Mouse (Mus musculus) testis, adult 2 months (tissue): ENCODE results near the gene Lrrc18. TPM values are rescaled to one million over a fixed set of nuclear protein-coding genes. Genes with fewer than 3 reads are reported as not detected.

Experiments
- H3K27ac ChIP-seq: fragments of 200-500 bp; 2 replicates; pipeline ENCODE4 v1.5.1; 2012; ENCODE audit warnings: low read depth, low read length; ENCODE audit not compliant: control insufficient read depth, insufficient read depth
- H3K27me3 ChIP-seq: fragments of 200-500 bp; 2 replicates; pipeline ENCODE4 v1.6.1; 2012; ENCODE audit warnings: mild to moderate bottlenecking, low read length, moderate library complexity; ENCODE audit not compliant: control insufficient read depth, insufficient read depth
- H3K36me3 ChIP-seq: fragments of 200-500 bp; 2 replicates; pipeline ENCODE4 v1.6.1; 2012; ENCODE audit warnings: mild to moderate bottlenecking, low read length; ENCODE audit not compliant: control insufficient read depth, insufficient read depth
- H3K4me1 ChIP-seq: fragments of 200-500 bp; 2 replicates; pipeline ENCODE4 v1.6.1; 2012; ENCODE audit warnings: low read length; ENCODE audit not compliant: control insufficient read depth, insufficient read depth
- H3K4me3 ChIP-seq: fragments of 200-500 bp; 2 replicates; pipeline ENCODE4 v1.5.1; 2012; ENCODE audit warnings: low read depth, mild to moderate bottlenecking, low read length, moderate library complexity, mixed read lengths; ENCODE audit not compliant: control insufficient read depth
- CTCF ChIP-seq: fragments of 200-500 bp; IDR thresholded peaks from 2 replicates; pipeline ENCODE4 v1.5.1; 2012; ENCODE audit warnings: low read depth, mild to moderate bottlenecking, inconsistent platforms, low read length, moderate library complexity; ENCODE audit not compliant: control insufficient read depth, insufficient read depth, insufficient replicate concordance
- POLR2A ChIP-seq: fragments of 200-500 bp; IDR thresholded peaks from 2 replicates; pipeline ENCODE4 v1.6.1; 2012; ENCODE audit warnings: low read depth, mild to moderate bottlenecking, inconsistent platforms, low read length, moderate library complexity; ENCODE audit not compliant: control insufficient read depth
- polyA plus RNA-seq: library from polyadenylated mRNA; depleted of rRNA; stranded (reverse); fragments of >200 nt; gene quantifications from 2 replicates; pipeline ENCODE4 v1.2.3, GENCODE M21; 2012

Gene Lrrc18
- polyA plus RNA-seq, 1 experiment = 878 TPM

DNA sequence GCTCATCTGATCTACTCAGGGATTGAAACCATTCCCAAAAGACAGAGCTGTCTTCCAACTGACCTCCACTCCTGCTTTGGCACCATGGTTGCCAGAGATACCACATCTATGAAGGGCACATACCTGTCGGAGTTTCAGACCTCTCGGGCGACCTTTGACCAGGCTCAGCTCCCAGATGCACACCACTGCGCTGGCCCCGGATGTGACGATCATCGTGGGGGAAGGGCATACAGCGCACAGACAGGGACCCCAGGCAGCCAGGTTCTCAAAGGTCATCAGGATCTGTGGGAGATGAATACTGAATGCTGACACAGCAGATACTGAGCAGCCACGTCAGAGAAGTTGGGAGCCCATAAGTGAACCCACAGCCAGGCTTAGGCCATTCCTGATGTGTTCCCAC, 20.5 kb upstream of the Lrrc18 start:
- no peak for TF ChIP-seq CTCF
- TF ChIP-seq POLR2A = no peak
- no peak overlapping the region for H3K4me3 ChIP-seq
- H3K4me1 ChIP-seq = no peaks in the 10 kb centered on the region
- H3K36me3 ChIP-seq = no peaks in the 10 kb centered on the region
- H3K27ac ChIP-seq = no peak overlapping the region
- no peaks in the 10 kb centered on the region for H3K27me3 ChIP-seq

DNA sequence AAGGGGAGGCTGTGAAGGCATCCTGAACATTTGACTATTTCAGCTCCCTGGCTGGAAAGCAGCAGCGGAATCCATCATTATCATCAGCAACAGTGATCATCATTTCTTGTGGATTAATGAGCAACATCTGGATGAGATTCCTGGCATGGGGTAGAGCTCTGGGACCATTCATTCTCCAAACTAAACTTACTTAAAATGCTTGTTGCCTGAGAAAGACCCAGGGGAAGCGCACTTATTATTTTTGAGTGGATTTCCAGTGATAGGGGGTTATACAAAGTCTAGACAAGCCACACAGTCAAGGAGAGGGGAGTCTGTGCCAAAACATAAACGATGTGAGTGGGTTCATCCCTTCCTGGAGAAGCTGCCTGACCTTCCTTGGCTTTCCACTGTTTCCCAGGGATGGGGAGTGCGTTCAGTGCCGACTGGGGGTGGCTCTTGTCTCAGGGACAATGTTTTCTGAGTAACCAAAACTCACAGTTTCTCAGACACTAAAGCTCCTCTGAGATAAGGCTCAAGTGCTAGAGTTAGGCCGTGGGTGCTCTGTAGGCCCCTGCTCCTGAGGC, 6.9 kb upstream of the Lrrc18 start:
- Histone ChIP-seq H3K27ac (no peak overlapping the region), H3K36me3 (no peaks in the 10 kb centered on the region), H3K4me1 (no peaks in the 10 kb centered on the region), H3K27me3 (no peaks in the 10 kb centered on the region), H3K4me3 (no peak overlapping the region)
- TF ChIP-seq POLR2A (no peak), CTCF (no peak)

DNA sequence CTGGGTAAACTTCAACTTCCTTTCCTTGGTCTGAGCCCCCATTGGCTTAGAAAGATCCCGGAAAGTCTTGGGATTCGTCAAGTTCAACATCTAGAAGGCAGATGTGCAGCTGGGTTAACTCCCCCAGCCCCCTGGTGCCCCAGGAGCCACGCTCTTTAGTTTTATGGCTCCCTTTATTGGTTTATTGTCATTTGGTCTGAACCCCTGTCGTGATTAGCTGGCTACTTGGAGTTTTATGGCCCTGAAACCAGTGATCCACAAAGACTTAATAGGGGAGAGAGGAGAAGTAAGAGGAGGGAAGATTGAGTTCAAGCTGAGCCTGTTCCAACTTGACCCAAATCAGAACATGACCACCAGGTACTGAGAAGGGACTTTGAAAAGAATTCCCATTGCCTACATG, 4.5 kb upstream of the Lrrc18 start:
- Histone ChIP-seq H3K27ac (no peak overlapping the region), H3K27me3 (no peaks in the 10 kb centered on the region), H3K4me3 (no peak overlapping the region), H3K36me3 (no peaks in the 10 kb centered on the region), H3K4me1 (no peaks in the 10 kb centered on the region)
- TF ChIP-seq POLR2A (no peak), CTCF (no peak)

DNA sequence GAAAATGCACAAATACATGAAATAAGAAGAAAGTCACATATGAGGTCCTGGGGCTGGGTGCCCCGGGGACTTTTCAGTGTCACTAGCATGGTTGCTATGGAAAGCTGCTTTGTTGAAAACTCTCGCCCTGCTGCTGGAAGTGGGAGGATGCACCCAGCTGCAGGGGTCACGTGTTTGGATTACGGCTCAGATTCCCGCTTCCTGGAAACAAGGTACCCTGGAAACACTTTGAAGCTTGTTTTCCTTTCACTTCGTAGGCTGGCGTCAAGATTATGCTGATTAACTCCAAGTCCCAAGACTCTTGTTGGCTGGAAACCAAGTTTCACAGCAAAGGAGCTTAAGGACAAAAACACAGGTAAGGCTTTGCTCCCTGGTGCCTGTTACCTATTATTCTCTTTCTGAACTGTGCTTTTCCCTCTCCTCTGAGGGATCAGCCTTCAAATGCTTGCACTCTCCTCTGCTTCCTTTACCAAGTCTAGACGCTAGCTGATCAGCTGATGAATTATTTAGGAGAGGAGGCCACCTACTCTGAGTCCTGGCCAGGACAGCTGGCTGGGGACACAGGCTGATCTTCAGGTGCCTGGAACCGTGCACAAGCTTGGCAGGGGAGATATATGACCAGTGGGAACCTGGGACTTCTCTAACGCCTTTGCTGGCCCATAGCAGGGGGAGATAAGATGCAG, 3.9 kb downstream of the Lrrc18 start:
- no peaks in the 10 kb centered on the region for H3K36me3 ChIP-seq
- H3K4me1 ChIP-seq = peaks cover 2% of the 10 kb centered on the region; the same call in 1 of the 2 replicates
- TF ChIP-seq CTCF (no peak), POLR2A (no peak)
- no peaks in the 10 kb centered on the region for H3K27me3 ChIP-seq
- peak overlapping the region; percentile 45 for H3K4me3 ChIP-seq
- H3K27ac ChIP-seq = no peak overlapping the region; the same call in 1 of the 2 replicates

DNA sequence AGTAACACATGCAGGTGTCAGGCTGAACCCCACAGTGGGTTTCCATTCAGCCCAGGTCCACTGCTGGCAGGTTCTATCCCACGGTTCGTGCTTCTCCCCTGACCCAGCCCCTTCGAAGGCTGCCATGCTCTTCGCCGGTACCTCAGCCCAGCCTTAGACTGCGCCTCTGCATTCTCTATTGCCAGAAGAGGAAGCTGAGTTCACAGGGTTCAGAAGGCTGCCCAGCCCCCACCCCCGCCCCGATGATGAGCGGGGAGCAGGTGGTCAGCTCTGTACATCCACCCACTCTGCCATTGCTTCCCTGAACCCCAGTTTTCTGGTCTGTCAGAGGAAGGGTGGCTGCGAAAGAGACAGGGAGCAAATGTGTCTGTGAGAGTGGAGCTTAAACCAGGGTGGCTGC, 8.3 kb downstream of the Lrrc18 start:
- H3K36me3 ChIP-seq = no peaks in the 10 kb centered on the region
- H3K4me1 ChIP-seq = peaks cover 2% of the 10 kb centered on the region; the same call in 1 of the 2 replicates
- TF ChIP-seq CTCF = no peak
- no peak for TF ChIP-seq POLR2A
- H3K27ac ChIP-seq = no peak overlapping the region
- H3K4me3 ChIP-seq = no peak overlapping the region
- no peaks in the 10 kb centered on the region for H3K27me3 ChIP-seq

DNA sequence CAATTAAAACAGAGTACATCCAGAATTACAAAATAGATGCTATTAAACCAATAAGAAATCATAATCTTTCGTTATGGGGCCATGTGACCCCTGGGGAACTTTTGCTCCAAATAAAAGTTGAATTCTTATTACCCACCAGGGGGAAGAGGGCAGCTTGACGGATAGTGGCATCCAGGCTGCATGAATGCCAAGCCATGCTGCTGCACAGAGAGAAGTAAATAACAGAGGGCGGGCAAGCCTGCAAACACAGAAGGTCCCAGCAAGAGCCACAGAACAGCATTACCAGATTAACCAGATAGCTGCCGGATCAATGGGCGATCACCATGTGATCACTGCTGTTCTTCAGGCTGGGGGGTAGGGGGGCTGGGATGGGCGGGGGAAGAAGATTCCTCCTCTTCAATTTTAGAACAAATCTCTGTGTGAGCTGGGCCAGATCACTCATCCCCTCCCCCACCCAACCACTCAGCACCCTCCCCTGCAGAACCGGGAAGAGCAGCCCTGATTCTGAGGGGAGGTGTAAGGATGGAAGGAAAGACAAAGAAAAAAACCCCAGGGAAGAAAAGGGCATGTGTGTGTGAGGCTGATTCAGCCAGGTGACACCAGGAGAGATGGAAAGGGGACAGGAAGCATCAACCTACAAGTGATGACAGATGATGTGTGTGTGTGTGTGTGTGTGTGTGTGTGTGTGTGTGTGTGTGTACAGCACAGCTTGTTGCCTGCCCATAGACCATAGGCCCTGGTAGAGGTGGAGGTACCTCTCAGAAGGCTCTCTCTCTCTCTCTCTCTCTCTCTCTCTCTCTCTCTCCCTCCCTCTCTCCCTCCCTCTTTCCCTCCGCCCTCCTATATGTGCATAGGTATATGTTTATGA, 9.2 kb downstream of the Lrrc18 start:
- no peak overlapping the region for H3K27ac ChIP-seq
- H3K36me3 ChIP-seq = no peaks in the 10 kb centered on the region
- H3K4me3 ChIP-seq = no peak overlapping the region
- no peak for TF ChIP-seq CTCF
- TF ChIP-seq POLR2A = no peak
- H3K27me3 ChIP-seq = no peaks in the 10 kb centered on the region
- no peaks in the 10 kb centered on the region; the same call in 1 of the 2 replicates for H3K4me1 ChIP-seq

DNA sequence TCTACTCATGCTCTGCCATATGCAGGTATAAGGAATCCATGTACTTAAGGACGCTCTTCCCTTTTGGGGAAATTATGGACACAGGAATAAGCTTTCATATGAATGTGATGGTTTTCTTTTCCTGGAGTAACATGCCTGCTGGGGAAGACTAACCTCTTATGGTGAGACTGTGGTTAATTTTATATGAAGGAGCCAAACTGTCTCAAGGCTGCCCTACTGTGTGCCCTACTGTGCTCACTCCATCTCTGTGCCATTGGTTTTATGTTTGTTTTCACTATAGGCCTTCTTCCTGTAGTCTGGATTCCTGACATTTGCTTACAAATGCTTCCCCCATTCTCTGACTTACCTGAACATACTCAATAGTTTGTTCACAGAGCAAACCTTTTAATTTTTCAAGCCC, 13.9 kb downstream of the Lrrc18 start:
- H3K4me3 ChIP-seq = no peak overlapping the region
- TF ChIP-seq CTCF (no peak), POLR2A (no peak)
- H3K36me3 ChIP-seq = no peaks in the 10 kb centered on the region
- no peaks in the 10 kb centered on the region for H3K4me1 ChIP-seq
- H3K27ac ChIP-seq = no peak overlapping the region
- H3K27me3 ChIP-seq = no peaks in the 10 kb centered on the region
